Mouse (Mus musculus) heart, embryonic 10.5 days (tissue): ENCODE measurements around the gene Fan1. TPM values are rescaled to one million over a fixed set of nuclear protein-coding genes. Genes with fewer than 3 reads are reported as not detected.

Experiments used
- DNase-seq: peaks from one replicate; pipeline ENCODE4 v3.0.0-alpha.2; 2017; ENCODE audit warnings: low spot score
- H3K27ac ChIP-seq: fragments of 300-500 bp; sonication (generic); 2 replicates; pipeline ENCODE4 v1.5.1; 2016; ENCODE audit warnings: mild to moderate bottlenecking
- H3K27me3 ChIP-seq: fragments of 300-500 bp; sonication (generic); 2 replicates; pipeline ENCODE4 v1.6.1; 2016; ENCODE audit warnings: mild to moderate bottlenecking; ENCODE audit not compliant: poor library complexity, insufficient read depth, severe bottlenecking
- H3K36me3 ChIP-seq: fragments of 300-500 bp; sonication (generic); 2 replicates; pipeline ENCODE4 v1.6.1; 2016; ENCODE audit warnings: mild to moderate bottlenecking, moderate library complexity
- H3K4me1 ChIP-seq: fragments of 300-500 bp; sonication (generic); 2 replicates; pipeline ENCODE4 v1.6.1; 2016; ENCODE audit warnings: mild to moderate bottlenecking
- H3K4me3 ChIP-seq: fragments of 300-500 bp; sonication (generic); 2 replicates; pipeline ENCODE4 v1.5.1; 2016; ENCODE audit warnings: mild to moderate bottlenecking, moderate library complexity
- H3K9me3 ChIP-seq: fragments of 300-500 bp; sonication (generic); 2 replicates; pipeline ENCODE4 v1.6.1; 2016; ENCODE audit warnings: mild to moderate bottlenecking, moderate library complexity
- WGBS: fragments of 180-500 bp; shearing (Covaris S2); methylation state at CpG from one replicate; pipeline ENCODE4 v1.1.7; 2016; 5-methylcytosine and 5-hydroxymethylcytosine counted together
- polyA plus RNA-seq: library from polyadenylated mRNA; unstranded; fragments of >200 nt; fragmentation: Nextera tagmentation; extraction: Ambion mirVana; gene quantifications from 2 replicates; pipeline ENCODE4 v1.2.1, GENCODE M21; 2016

The Fan1 gene
- polyA plus RNA-seq, 1 experiment from 2014 or later: 6.6 TPM

GRCm38 (mm10) chr7:64312811-64313210, 61.1 kb downstream of the Fan1 start:
- 87% methylated on average over 7 of the region's 7 CpGs for WGBS
- no peak for DNase-seq
- no peaks in the 10 kb centered on the region for H3K9me3 ChIP-seq
- no peaks in the 10 kb centered on the region for H3K27me3 ChIP-seq
- no peak overlapping the region for H3K4me3 ChIP-seq
- H3K27ac ChIP-seq: no peak overlapping the region
- no peaks in the 10 kb centered on the region for H3K4me1 ChIP-seq
- H3K36me3 ChIP-seq: peaks cover 24% of the 10 kb centered on the region; the same call in 1 of the 2 replicates

- Histone ChIP-seq H3K4me1 (no peaks in the 10 kb centered on the region), H3K36me3 (peaks cover 10% of the 10 kb centered on the region; the same call in 1 of the 2 replicates), H3K27me3 (no peaks in the 10 kb centered on the region), H3K27ac (no peak overlapping the region), H3K9me3 (no peaks in the 10 kb centered on the region), H3K4me3 (no peak overlapping the region)
- no peak for DNase-seq
- WGBS: 63% methylated on average over 2 of the region's 2 CpGs
These were observed 63.1 kb downstream of the Fan1 start for GRCm38 (mm10) chr7:64310756-64311155.

GRCm38 (mm10) chr7:64310241-64310640, 63.7 kb downstream of the Fan1 start:
- Histone ChIP-seq H3K27me3 (no peaks in the 10 kb centered on the region), H3K36me3 (peaks cover 10% of the 10 kb centered on the region; the same call in 1 of the 2 replicates), H3K4me1 (no peaks in the 10 kb centered on the region), H3K9me3 (no peaks in the 10 kb centered on the region), H3K27ac (no peak overlapping the region), H3K4me3 (no peak overlapping the region)
- 87% methylated on average over 7 of the region's 7 CpGs for WGBS
- DNase-seq: no peak

Other genes with a start within 250 kb of the Fan1 start
- gene Trpm1, start 220.3 kb downstream of the Fan1 start, polyA plus RNA-seq: 0.21 and 0.37 TPM in 2 replicates
- gene Mtmr10, start 86.4 kb downstream of the Fan1 start, polyA plus RNA-seq: 7.0 and 7.2 TPM in 2 replicates
- gene Mphosph10, start 18.2 kb upstream of the Fan1 start, polyA plus RNA-seq: 30.8 and 47.8 TPM in 2 replicates
- 58.2 and 73.7 TPM in 2 replicates for gene Mcee, start 18.5 kb upstream of the Fan1 start, polyA plus RNA-seq
- 0.28 and 1.0 TPM in 2 replicates for gene Apba2, start 127.6 kb upstream of the Fan1 start, polyA plus RNA-seq